Mouse (Mus musculus): ENCODE measurements around the gene Slc4a4. TPM values are rescaled to one million over a fixed set of nuclear protein-coding genes. Genes with fewer than 3 reads are reported as not detected.
"Not testable (repeated sequence)": the region's sequence is repeated elsewhere in the genome, so short reads cannot be mapped to it uniquely, and the experiment has no call there.

Slc4a4 gene
- total RNA-seq, 1 experiment from 2014 or later, result 30.5 TPM

DNA sequence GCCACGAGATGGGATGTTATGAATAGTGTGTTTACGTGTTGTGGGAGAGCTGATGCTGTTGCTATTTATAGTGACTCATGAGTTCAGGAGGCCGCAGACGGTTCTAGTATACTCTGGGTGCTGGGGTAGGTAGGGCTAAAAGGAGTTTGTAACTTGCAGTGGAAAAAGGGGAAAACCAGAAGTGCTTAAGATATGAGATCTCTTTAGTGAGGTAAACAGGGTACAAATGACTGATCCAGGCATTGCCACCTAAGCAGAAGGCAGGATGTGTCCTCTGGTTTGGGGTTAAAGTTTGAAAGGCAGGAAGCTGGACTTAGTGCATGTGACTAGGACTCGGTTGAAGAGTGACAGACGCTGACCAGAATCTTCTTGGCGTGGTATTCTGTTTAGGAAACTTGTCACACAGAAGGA, 74.7 kb downstream of the Slc4a4 start:
- DNase-seq, result no peak

GRCm38 (mm10) chr5:88964685-88965290, 78.2 kb downstream of the Slc4a4 start:
- peak; percentile 10 for DNase-seq

GRCm38 (mm10) chr5:88966507-88966906, 79.9 kb downstream of the Slc4a4 start:
- no peak for DNase-seq

DNA sequence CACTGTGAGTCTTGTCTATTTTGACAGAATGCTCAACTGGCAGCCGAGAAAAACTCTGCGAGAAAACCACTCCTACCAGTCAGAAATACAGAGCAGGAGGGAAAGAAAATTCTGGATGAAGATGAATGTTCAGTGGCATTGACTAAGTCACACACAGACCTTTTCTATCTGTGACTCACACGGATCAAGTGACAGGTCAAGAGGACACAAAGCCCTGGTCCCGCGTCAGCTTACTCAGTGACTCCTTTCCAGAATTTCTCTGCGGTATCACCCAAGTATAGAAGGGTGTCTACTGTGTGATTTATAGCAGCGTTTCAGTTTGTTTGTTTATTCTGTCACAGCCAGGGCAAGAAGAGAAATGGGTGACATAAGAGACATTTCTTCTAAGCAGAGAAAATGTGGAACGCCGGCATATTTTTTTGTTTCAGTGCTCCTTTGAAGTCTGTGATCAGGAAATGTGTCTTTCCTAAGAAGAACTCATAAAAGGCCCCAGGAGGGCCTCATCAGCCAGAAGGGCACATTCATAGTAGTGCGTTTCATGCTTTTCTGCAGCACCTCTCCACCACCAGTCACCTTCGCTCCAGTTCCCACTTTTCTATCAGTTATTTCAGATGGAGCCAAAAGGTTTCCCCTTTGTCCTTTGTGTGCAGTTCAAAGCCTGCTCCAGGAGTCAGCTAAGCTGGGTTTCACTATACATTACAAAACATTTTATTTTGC, 82.5 kb downstream of the Slc4a4 start:
- DNase-seq, result no peak

DNA sequence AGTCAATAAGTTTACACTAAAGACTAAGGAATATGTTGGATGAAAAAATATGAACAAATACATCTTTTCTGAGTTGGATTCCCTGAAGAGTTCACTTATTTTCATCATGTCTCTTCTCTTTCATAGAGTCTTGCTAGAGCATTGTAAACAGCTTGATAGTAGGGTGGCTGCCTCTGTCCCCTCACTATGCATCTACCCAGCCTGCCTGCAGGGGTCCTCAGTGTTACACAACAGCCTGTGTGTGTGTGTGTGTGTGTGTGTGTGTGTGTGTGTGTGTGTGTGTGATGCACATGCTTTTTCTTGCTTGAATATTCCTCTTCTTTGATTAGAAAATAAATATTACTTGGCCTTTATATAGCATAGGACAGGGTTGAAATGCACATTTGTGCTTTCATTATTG, 84.9 kb downstream of the Slc4a4 start:
- DNase-seq, result no peak

- no peak for DNase-seq
These were observed 85.7 kb downstream of the Slc4a4 start for GRCm38 (mm10) chr5:88972277-88972676.

- no peak for DNase-seq
These were observed 86.5 kb downstream of the Slc4a4 start for GRCm38 (mm10) chr5:88973130-88973529.

DNA sequence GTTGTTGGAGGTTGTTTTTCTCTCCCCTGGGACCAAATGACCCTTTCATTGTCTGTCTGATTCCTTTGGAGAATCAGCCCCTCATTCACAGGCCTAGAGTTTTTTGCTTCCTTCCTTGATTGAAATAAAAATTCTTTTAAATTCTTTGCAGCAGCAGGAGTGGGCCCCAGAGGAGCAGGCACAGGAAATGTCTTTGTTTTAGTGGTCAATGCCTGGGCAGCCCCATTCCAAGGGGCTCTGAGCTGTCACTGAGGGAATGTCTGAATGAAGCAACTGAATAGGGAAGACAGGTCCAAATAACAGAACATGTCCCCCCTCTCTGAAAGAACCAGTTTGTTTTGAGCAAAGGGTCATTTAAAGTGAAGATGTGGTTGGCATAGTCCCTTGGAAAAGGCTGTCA, 89.1 kb downstream of the Slc4a4 start:
- DNase-seq, result no peak

- no peak for DNase-seq
These were observed 89.8 kb downstream of the Slc4a4 start for GRCm38 (mm10) chr5:88976428-88976827.

DNA sequence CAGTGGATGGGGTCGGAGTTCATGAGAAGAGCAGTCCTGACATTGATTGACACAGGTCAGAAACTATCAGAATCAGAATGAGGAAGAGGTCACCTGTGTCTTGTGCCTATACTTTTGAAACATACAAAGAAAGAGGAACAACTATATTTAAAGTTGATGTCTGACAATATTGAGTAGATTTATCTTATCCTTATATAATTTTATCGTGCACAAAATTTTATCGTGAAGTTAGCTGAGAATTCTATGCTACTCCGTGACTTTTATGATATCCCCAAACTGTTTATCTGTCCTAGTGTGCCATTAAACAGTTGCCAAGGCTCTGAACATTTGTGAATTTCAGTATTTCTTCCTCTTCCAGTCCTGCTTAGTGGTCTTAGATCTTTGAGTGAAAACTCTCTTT, 94.1 kb downstream of the Slc4a4 start:
- no peak for DNase-seq

DNA sequence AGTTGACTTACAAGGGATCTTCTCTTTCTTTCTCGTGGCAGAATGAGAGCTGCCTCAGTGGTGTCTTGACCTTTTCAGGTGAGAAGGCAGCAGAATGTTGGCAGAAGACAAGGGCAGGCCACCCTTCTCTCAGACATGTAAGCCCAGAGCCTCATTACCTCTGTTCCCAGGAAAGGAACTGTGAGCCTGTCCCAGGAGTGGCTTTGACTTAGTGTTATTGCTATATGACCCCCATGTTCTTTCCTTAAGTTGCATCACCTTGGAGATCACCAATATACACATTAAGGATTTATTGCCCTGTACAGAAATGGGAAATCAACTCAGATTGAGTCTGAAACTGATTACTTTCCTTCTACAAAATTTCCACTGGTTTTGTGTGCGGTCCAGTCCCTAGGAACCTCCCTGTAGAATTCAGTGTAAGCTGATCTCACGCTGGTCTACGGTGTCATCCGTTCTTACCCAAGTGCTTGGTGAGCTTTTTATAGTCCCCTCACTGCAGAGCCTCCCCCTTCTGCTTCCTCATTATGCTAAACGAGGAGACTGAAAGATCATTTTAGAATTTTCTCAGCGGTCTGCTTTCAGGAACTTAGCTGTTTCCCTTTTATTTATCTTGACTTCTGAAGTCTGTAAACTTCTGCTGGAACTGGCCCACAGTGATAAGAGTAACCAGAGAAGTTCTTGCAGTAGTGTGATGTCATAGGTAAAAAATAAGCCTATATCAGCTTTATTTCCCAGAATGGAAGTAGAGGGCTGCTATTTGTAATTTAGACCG, 94.8 kb downstream of the Slc4a4 start:
- DNase-seq, result no peak

- DNase-seq, result no peak
These were observed 95.6 kb downstream of the Slc4a4 start for GRCm38 (mm10) chr5:88982040-88982736.

GRCm38 (mm10) chr5:88983170-88983569, 96.6 kb downstream of the Slc4a4 start:
- no peak for DNase-seq

- DNase-seq, result no peak
These were observed 97.0 kb downstream of the Slc4a4 start for GRCm38 (mm10) chr5:88983652-88984051.

GRCm38 (mm10) chr5:88989018-88989417, 102.4 kb downstream of the Slc4a4 start:
- DNase-seq, result no peak

DNA sequence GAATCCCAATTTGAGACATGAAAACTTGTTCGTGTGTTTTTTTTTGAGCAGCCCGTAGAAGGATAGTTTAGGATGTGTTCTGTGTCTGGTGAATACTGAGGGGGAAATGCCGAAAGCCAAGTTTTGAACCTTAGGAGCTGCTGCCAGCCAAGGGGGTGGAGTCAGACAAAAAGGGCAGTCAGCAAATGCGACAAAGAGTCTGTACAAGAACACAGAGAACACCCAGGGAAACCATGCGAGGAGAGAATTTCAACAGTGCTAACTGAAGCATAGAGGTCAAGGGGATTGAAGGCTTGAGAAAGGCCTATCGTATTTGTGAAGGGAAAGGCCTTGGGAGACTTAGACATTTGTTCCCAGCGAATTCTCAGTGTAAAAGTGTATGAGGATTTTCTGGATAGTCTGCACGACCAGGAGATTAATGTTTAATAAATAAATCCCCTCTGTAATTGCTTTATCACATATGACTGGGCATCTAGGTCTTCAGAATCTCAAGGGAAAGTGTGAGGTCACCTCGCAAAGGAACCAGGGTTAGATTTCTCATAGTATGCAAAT, 103.7 kb downstream of the Slc4a4 start:
- no peak for DNase-seq

GRCm38 (mm10) chr5:88991309-88991708, 104.7 kb downstream of the Slc4a4 start:
- DNase-seq, result not testable (repeated sequence)

DNA sequence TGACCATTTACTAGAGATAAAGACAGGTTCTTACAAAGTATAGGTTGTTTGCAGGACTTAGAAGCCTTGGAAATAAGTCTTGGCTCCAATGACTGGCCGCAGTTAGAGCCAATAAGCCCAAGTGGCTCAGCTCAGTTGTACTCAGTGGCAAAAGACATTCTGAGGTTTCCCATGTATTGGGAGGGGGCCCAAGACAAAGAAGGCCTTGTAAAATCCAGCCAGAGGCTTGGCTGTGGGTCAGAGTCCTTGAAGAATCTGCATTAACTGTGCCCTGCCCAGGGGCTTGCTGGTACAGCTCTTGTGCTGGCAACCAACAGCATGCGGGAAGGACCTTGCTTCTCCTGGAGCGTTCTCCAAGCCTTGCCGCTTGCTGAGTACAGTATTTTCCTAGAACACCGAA, 107.9 kb downstream of the Slc4a4 start:
- DNase-seq, result no peak

DNA sequence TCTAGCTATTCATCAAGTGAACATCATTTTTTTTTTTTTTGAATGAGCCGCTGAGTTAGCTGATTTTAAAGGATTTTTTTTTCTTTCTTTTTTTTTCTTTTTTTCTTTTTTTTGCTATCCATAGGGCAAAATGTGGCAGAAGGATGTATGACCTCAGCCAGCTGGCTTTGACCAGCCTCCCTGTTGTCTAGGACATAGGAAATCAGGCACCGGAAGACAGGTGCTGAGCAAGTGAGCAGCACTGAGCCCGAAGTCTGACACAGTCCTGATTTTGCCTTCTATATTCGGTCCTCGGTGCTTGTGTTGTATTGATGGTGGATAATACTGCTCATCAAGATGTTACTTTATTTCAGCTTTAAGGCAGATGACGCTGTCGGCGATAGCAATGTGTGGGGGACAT, 109.6 kb downstream of the Slc4a4 start:
- DNase-seq, result no peak

- DNase-seq, result no peak
These were observed 110.7 kb downstream of the Slc4a4 start for GRCm38 (mm10) chr5:88997277-88997676.

GRCm38 (mm10) chr5:88999793-89000192, 113.2 kb downstream of the Slc4a4 start:
- DNase-seq, result no peak

DNA sequence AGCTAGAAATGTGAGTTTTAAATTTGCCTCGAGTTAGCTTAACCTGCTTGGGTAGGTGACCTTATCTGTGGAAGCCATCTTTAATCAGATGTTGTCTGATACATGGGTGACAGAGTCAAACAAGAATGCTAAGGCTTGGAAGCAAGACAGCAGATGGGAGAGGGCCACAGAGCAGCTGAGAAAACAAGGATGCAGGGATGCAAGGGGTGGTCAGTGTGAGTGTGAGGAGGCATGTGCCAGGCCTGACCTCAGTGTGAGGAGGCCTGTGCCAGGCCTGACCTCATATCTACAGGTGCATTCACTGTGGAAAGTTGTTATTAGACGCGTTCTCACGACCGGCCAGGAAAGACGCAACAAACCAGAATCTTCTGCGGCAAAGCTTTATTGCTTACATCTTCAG, 114.0 kb downstream of the Slc4a4 start:
- no peak for DNase-seq

Data from adrenal gland, postnatal 25 days (tissue).